Mouse (Mus musculus): ENCODE measurements at regions not wholly inside any gene's neighbourhood (a gene's known extent, or its start where the extent isn't known, plus 50 kb on each side); places are given as distances from the start of the nearest gene placed in this dataset.

DNA sequence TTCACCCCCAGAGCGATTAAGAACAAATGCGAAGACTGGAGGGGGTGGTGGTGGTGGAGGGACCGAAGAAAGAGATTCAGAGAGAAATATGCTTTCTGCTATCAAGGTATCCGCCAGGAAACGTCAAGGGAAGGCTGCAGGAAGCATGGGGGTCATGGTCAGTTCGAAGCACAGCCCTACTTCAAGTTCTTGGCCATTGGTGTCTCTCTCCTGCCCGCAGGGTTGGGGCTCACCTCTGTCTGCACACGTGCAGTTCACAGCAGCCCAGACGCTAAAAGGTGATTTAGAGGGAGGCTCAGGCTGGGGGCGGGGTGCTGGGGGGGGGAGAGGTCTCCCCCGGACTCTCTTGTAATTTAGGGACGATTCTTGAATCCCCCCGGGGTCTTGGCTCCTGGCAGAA is 533.1 kb upstream of the Tbx3 start:
- H3K9ac ChIP-seq (ENCODE audit: low read length), result no peak overlapping the region
- 32% methylated on average over 13 of the region's 13 CpGs for WGBS
- H3K9me3 ChIP-seq (ENCODE audit: control insufficient read depth, low read length), result no peaks in the 10 kb centered on the region
- ATAC-seq (replicated peaks; ENCODE audit: low FRiP score, low TSS enrichment, low read depth) (no peak), DNase-seq (ENCODE audit: low spot score) (no peak)
- peak overlapping the region; percentile 24 for H3K4me2 ChIP-seq (ENCODE audit: low read length)
- H3K4me1 ChIP-seq (replicated peaks; ENCODE audit: control insufficient read depth, insufficient read depth, low read length), result peaks cover 15% of the 10 kb centered on the region
- H3K36me3 ChIP-seq (ENCODE audit: control insufficient read depth, insufficient read depth, low read length), result no peaks in the 10 kb centered on the region
- no peak overlapping the region for H3K4me3 ChIP-seq (ENCODE audit: low read depth, low read length)
- H3K27ac ChIP-seq (ENCODE audit: low read depth), result no peak overlapping the region
- 0 out of 2 replicates have a peak, but pooled peaks cover 2% of the 10 kb centered on the region for H3K27me3 ChIP-seq (replicated peaks; ENCODE audit: control insufficient read depth, insufficient read depth, low read length)

GRCm38 (mm10) chr5:119137821-119138221 is 532.6 kb upstream of the Tbx3 start:
- DNase-seq (ENCODE audit: low spot score) (peak; percentile 62), ATAC-seq (replicated peaks; ENCODE audit: low FRiP score, low TSS enrichment, low read depth) (0 out of 2 replicates have a peak, but pooled peaks have one; percentile 43)
- no peak overlapping the region for H3K27ac ChIP-seq (ENCODE audit: low read depth)

GRCm38 (mm10) chr5:119138293-119138692 is 532.2 kb upstream of the Tbx3 start:
- peaks cover 15% of the 10 kb centered on the region for H3K4me1 ChIP-seq (replicated peaks; ENCODE audit: control insufficient read depth, insufficient read depth, low read length)
- no peak for ATAC-seq (replicated peaks; ENCODE audit: low FRiP score, low TSS enrichment, low read depth)
- H3K9me3 ChIP-seq (ENCODE audit: control insufficient read depth, low read length), result no peaks in the 10 kb centered on the region
- H3K36me3 ChIP-seq (ENCODE audit: control insufficient read depth, insufficient read depth, low read length), result no peaks in the 10 kb centered on the region
- no peak overlapping the region for H3K27ac ChIP-seq (ENCODE audit: low read depth)
- WGBS, result 51% methylated on average over 14 of the region's 14 CpGs
- 0 out of 2 replicates have a peak, but pooled peaks cover 2% of the 10 kb centered on the region for H3K27me3 ChIP-seq (replicated peaks; ENCODE audit: control insufficient read depth, insufficient read depth, low read length)
- no peak overlapping the region for H3K4me2 ChIP-seq (ENCODE audit: low read length)
- DNase-seq (ENCODE audit: low spot score), result no peak
- H3K4me3 ChIP-seq (ENCODE audit: low read depth, low read length), result no peak overlapping the region
- H3K9ac ChIP-seq (ENCODE audit: low read length), result no peak overlapping the region

More at GRCm38 (mm10) chr5:119137821-119138221, 532.6 kb upstream of the Tbx3 start:
- 0 out of 2 replicates have a peak, but pooled peaks cover 2% of the 10 kb centered on the region for H3K27me3 ChIP-seq (replicated peaks; ENCODE audit: control insufficient read depth, insufficient read depth, low read length)
- no peak overlapping the region for H3K9ac ChIP-seq (ENCODE audit: low read length)
- no peak overlapping the region for H3K4me3 ChIP-seq (ENCODE audit: low read depth, low read length)
- peak overlapping the region; percentile 24 for H3K4me2 ChIP-seq (ENCODE audit: low read length)
- WGBS, result 51% methylated on average over 10 of the region's 10 CpGs
- H3K9me3 ChIP-seq (ENCODE audit: control insufficient read depth, low read length), result no peaks in the 10 kb centered on the region
- no peaks in the 10 kb centered on the region for H3K36me3 ChIP-seq (ENCODE audit: control insufficient read depth, insufficient read depth, low read length)
- peaks cover 15% of the 10 kb centered on the region for H3K4me1 ChIP-seq (replicated peaks; ENCODE audit: control insufficient read depth, insufficient read depth, low read length)

DNA sequence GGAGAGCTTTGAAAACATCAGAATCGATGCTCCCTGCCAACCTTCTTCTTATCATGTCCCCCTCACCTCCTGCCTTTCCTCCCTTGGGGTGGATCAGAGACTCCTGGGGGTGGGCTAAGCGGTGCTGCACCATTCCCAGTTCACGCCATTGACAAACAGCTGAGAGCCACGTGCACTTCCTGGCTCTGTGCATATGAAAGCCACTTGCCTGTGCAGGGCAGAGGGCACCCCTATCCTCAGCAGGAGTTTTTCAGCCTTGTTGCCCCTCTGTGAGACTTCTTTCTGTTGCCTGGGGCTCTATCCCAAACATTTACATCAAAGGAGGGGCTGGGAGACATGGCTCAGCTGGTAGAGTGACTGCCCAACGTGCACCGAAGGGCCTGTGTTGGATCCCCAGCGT is 531.1 kb upstream of the Tbx3 start:
- peaks cover 15% of the 10 kb centered on the region for H3K4me1 ChIP-seq (replicated peaks; ENCODE audit: control insufficient read depth, insufficient read depth, low read length)
- WGBS, result 32% methylated on average over 7 of the region's 7 CpGs
- no peak overlapping the region for H3K27ac ChIP-seq (ENCODE audit: low read depth)
- H3K27me3 ChIP-seq (replicated peaks; ENCODE audit: control insufficient read depth, insufficient read depth, low read length), result no peaks in the 10 kb centered on the region
- H3K4me2 ChIP-seq (ENCODE audit: low read length), result no peak overlapping the region
- no peaks in the 10 kb centered on the region for H3K36me3 ChIP-seq (ENCODE audit: control insufficient read depth, insufficient read depth, low read length)
- no peaks in the 10 kb centered on the region for H3K9me3 ChIP-seq (ENCODE audit: control insufficient read depth, low read length)
- DNase-seq (ENCODE audit: low spot score) (no peak), ATAC-seq (replicated peaks; ENCODE audit: low FRiP score, low TSS enrichment, low read depth) (no peak)
- H3K4me3 ChIP-seq (ENCODE audit: low read depth, low read length), result no peak overlapping the region
- H3K9ac ChIP-seq (ENCODE audit: low read length), result no peak overlapping the region

GRCm38 (mm10) chr5:119139816-119140215 is 530.7 kb upstream of the Tbx3 start:
- 77% methylated on average over 6 of the region's 6 CpGs for WGBS
- ATAC-seq (replicated peaks; ENCODE audit: low FRiP score, low TSS enrichment, low read depth), result no peak
- H3K4me1 ChIP-seq (replicated peaks; ENCODE audit: control insufficient read depth, insufficient read depth, low read length), result peaks cover 15% of the 10 kb centered on the region
- no peaks in the 10 kb centered on the region for H3K27me3 ChIP-seq (replicated peaks; ENCODE audit: control insufficient read depth, insufficient read depth, low read length)
- no peak for DNase-seq (ENCODE audit: low spot score)
- no peak overlapping the region for H3K4me3 ChIP-seq (ENCODE audit: low read depth, low read length)
- no peak overlapping the region for H3K4me2 ChIP-seq (ENCODE audit: low read length)
- H3K27ac ChIP-seq (ENCODE audit: low read depth), result no peak overlapping the region
- no peak overlapping the region for H3K9ac ChIP-seq (ENCODE audit: low read length)
- H3K9me3 ChIP-seq (ENCODE audit: control insufficient read depth, low read length), result no peaks in the 10 kb centered on the region
- H3K36me3 ChIP-seq (ENCODE audit: control insufficient read depth, insufficient read depth, low read length), result no peaks in the 10 kb centered on the region

DNA sequence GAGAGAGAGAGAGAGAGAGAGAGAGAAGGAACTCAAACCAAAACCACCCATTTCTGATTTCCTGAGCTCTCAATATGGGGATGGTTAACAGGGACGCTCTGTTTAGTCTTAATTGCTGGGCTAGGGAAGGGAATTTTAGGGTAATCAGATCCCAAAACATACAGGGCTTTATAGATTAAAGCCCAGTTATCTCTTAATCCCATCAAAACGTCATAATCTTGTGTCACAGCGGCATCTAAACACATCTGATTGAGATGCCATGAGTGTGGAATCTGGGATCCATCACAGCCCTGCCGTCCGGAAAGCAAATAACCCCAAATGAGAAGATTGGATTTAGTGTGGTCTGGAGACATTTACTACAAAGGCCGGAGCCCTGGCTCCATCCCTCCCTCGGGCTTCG is 527.1 kb upstream of the Tbx3 start:
- ATAC-seq (replicated peaks; ENCODE audit: low FRiP score, low TSS enrichment, low read depth) (no peak), DNase-seq (ENCODE audit: low spot score) (no peak)
- no peak overlapping the region for H3K9ac ChIP-seq (ENCODE audit: low read length)
- WGBS, result 29% methylated on average over 8 of the region's 8 CpGs
- no peaks in the 10 kb centered on the region for H3K27me3 ChIP-seq (replicated peaks; ENCODE audit: control insufficient read depth, insufficient read depth, low read length)
- H3K9me3 ChIP-seq (ENCODE audit: control insufficient read depth, low read length), result peaks cover 4% of the 10 kb centered on the region; the same call in 1 of the 2 replicates
- 0 out of 2 replicates have a peak, but pooled peaks cover 2% of the 10 kb centered on the region for H3K4me1 ChIP-seq (replicated peaks; ENCODE audit: control insufficient read depth, insufficient read depth, low read length)
- H3K4me3 ChIP-seq (ENCODE audit: low read depth, low read length), result no peak overlapping the region
- no peaks in the 10 kb centered on the region for H3K36me3 ChIP-seq (ENCODE audit: control insufficient read depth, insufficient read depth, low read length)
- no peak overlapping the region for H3K27ac ChIP-seq (ENCODE audit: low read depth)
- no peak overlapping the region for H3K4me2 ChIP-seq (ENCODE audit: low read length)

DNA sequence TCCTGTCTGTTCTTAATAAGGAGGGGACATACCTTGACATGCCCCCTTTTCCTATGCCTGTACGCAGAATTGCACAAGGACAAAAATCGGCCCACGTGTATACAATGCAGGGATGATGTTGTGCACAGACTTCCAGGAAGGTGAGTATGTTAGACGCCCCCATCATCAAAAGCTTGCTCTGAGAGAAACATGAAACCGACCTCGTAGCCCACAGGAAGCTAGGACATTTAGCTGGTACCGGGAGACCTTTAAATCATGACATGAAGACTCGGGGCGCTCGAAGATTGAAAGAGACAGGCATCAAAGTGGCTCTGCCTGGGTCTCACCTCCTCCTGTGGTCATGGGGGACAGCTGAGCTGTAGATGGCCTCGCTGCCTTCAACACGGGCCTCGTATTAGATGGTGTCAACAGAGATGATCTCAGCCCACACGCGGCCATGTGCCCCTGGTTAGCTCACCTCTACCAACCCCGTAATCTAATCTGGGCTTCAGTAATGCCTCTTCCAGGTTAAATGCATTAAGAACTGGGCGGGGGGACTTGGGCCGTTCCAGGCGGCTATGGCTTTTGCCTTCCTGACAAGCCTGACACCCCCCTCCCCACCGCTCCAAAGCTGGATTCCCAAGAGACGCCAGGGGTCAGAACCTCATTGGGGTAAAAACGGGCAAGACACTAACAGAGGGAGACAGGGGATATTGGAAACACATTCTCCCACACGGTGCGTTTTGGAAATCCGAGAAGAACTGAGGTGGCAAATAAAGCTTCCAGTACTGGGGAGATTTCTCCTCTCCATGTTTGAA is 520.9 kb upstream of the Tbx3 start:
- Histone ChIP-seq H3K27me3 (replicated peaks; ENCODE audit: control insufficient read depth, insufficient read depth, low read length) (no peaks in the 10 kb centered on the region), H3K4me1 (replicated peaks; ENCODE audit: control insufficient read depth, insufficient read depth, low read length) (no peaks in the 10 kb centered on the region), H3K27ac (ENCODE audit: low read depth) (no peak overlapping the region), H3K4me2 (ENCODE audit: low read length) (no peak overlapping the region), H3K9ac (ENCODE audit: low read length) (no peak overlapping the region), H3K4me3 (ENCODE audit: low read depth, low read length) (no peak overlapping the region), H3K36me3 (ENCODE audit: control insufficient read depth, insufficient read depth, low read length) (no peaks in the 10 kb centered on the region), H3K9me3 (ENCODE audit: control insufficient read depth, low read length) (peaks cover 4% of the 10 kb centered on the region; the same call in 1 of the 2 replicates)
- DNase-seq (ENCODE audit: low spot score), result no peak
- no peak for ATAC-seq (replicated peaks; ENCODE audit: low FRiP score, low TSS enrichment, low read depth)
- WGBS, result 79% methylated on average over 25 of the region's 25 CpGs

- Histone ChIP-seq H3K4me3 (ENCODE audit: low read depth, low read length) (no peak overlapping the region), H3K9me3 (ENCODE audit: control insufficient read depth, low read length) (no peaks in the 10 kb centered on the region), H3K4me2 (ENCODE audit: low read length) (no peak overlapping the region), H3K27ac (ENCODE audit: low read depth) (no peak overlapping the region), H3K4me1 (replicated peaks; ENCODE audit: control insufficient read depth, insufficient read depth, low read length) (no peaks in the 10 kb centered on the region), H3K27me3 (replicated peaks; ENCODE audit: control insufficient read depth, insufficient read depth, low read length) (no peaks in the 10 kb centered on the region), H3K36me3 (ENCODE audit: control insufficient read depth, insufficient read depth, low read length) (no peaks in the 10 kb centered on the region), H3K9ac (ENCODE audit: low read length) (no peak overlapping the region)
- DNase-seq (ENCODE audit: low spot score) (no peak), ATAC-seq (replicated peaks; ENCODE audit: low FRiP score, low TSS enrichment, low read depth) (no peak)
- 89% methylated on average over 5 of the region's 5 CpGs for whole genome bisulfite sequencing
Measured at GRCm38 (mm10) chr5:119153086-119153485, 517.4 kb upstream of the Tbx3 start.

DNA sequence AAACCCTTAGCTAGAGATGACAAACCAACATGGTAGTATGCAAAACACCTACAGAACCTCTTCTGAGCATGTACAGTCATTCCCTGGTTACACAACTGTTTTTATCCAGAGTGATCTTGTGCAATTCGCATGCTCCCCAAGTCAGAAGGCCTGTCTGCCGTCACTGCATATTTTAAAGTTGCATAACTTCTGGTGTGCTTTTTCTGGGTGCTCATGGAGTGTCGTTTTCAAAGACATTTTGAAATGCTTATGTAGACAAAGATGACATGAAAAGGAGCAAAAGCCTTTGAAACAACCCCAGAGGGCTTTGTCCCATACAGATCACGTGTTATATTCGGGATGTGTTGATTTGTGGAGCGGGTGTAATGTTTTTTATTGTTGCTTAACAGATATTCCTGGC is 513.8 kb upstream of the Tbx3 start:
- H3K27ac ChIP-seq (ENCODE audit: low read depth), result no peak overlapping the region
- ATAC-seq (replicated peaks; ENCODE audit: low FRiP score, low TSS enrichment, low read depth), result no peak
- WGBS, result 90% methylated on average over 6 of the region's 6 CpGs
- no peaks in the 10 kb centered on the region for H3K36me3 ChIP-seq (ENCODE audit: control insufficient read depth, insufficient read depth, low read length)
- no peaks in the 10 kb centered on the region for H3K9me3 ChIP-seq (ENCODE audit: control insufficient read depth, low read length)
- no peak for DNase-seq (ENCODE audit: low spot score)
- no peak overlapping the region for H3K4me2 ChIP-seq (ENCODE audit: low read length)
- H3K9ac ChIP-seq (ENCODE audit: low read length), result no peak overlapping the region
- H3K4me1 ChIP-seq (replicated peaks; ENCODE audit: control insufficient read depth, insufficient read depth, low read length), result no peaks in the 10 kb centered on the region
- H3K27me3 ChIP-seq (replicated peaks; ENCODE audit: control insufficient read depth, insufficient read depth, low read length), result no peaks in the 10 kb centered on the region
- H3K4me3 ChIP-seq (ENCODE audit: low read depth, low read length), result no peak overlapping the region

Measured in intestine, embryonic 14.5 days (tissue).